Mouse (Mus musculus): ENCODE measurements at regions not wholly inside any gene's neighbourhood (a gene's known extent, or its start where the extent isn't known, plus 50 kb on each side); places are given as distances from the start of the nearest gene placed in this dataset.

GRCm38 (mm10) chr14:66584699-66585098, 575.7 kb upstream of the Gulo start:
- WGBS = 69% methylated on average over 4 of the region's 4 CpGs
- Histone ChIP-seq H3K27me3 (replicated peaks; ENCODE audit: insufficient read depth, low read length) (no peaks in the 10 kb centered on the region), H3K36me3 (ENCODE audit: insufficient read depth, low read length) (no peaks in the 10 kb centered on the region), H3K27ac (ENCODE audit: low read length) (no peak overlapping the region), H3K9ac (replicated peaks; ENCODE audit: low read depth) (no peak overlapping the region), H3K4me2 (replicated peaks; ENCODE audit: low read depth, low read length) (no peak overlapping the region), H3K4me1 (ENCODE audit: insufficient read depth, low read depth, low read length) (no peaks in the 10 kb centered on the region), H3K9me3 (ENCODE audit: low read length) (no peaks in the 10 kb centered on the region), H3K4me3 (ENCODE audit: low read depth, low read length) (no peak overlapping the region)
- no peak for TF ChIP-seq EP300 (IDR thresholded peaks at IDR 0.05)
- TF ChIP-seq CTCF (IDR thresholded peaks at IDR 0.05) = no peak
- no peak for ATAC-seq
- no peak for DNase-seq (ENCODE audit: low spot score)

GRCm38 (mm10) chr14:66579904-66580492, 571.0 kb upstream of the Gulo start:
- 51% methylated on average over 6 of the region's 6 CpGs for WGBS

GRCm38 (mm10) chr14:66566600-66566999, 557.6 kb upstream of the Gulo start:
- TF ChIP-seq EP300 (IDR thresholded peaks at IDR 0.05) (no peak), CTCF (IDR thresholded peaks at IDR 0.05) (no peak)
- no peak for ATAC-seq

More at GRCm38 (mm10) chr14:66579904-66580492, 571.0 kb upstream of the Gulo start:
- Histone ChIP-seq H3K36me3 (ENCODE audit: insufficient read depth, low read length) (no peaks in the 10 kb centered on the region), H3K9ac (replicated peaks; ENCODE audit: low read depth) (no peak overlapping the region), H3K9me3 (ENCODE audit: low read length) (no peaks in the 10 kb centered on the region), H3K4me3 (ENCODE audit: low read depth, low read length) (no peak overlapping the region), H3K4me2 (replicated peaks; ENCODE audit: low read depth, low read length) (no peak overlapping the region), H3K27me3 (replicated peaks; ENCODE audit: insufficient read depth, low read length) (no peaks in the 10 kb centered on the region), H3K27ac (ENCODE audit: low read length) (no peak overlapping the region), H3K4me1 (ENCODE audit: insufficient read depth, low read depth, low read length) (no peaks in the 10 kb centered on the region)
- TF ChIP-seq CTCF (IDR thresholded peaks at IDR 0.05) (no peak), EP300 (IDR thresholded peaks at IDR 0.05) (no peak)
- no peak for ATAC-seq
- DNase-seq (ENCODE audit: low spot score) = no peak

GRCm38 (mm10) chr14:66562744-66563143, 553.7 kb upstream of the Gulo start:
- Histone ChIP-seq H3K9ac (replicated peaks; ENCODE audit: low read depth) (no peak overlapping the region), H3K4me3 (ENCODE audit: low read depth, low read length) (no peak overlapping the region), H3K27me3 (replicated peaks; ENCODE audit: insufficient read depth, low read length) (no peaks in the 10 kb centered on the region), H3K4me2 (replicated peaks; ENCODE audit: low read depth, low read length) (no peak overlapping the region), H3K4me1 (ENCODE audit: insufficient read depth, low read depth, low read length) (no peaks in the 10 kb centered on the region), H3K36me3 (ENCODE audit: insufficient read depth, low read length) (no peaks in the 10 kb centered on the region), H3K27ac (ENCODE audit: low read length) (no peak overlapping the region), H3K9me3 (ENCODE audit: low read length) (no peaks in the 10 kb centered on the region)
- ATAC-seq (no peak), DNase-seq (ENCODE audit: low spot score) (no peak)
- TF ChIP-seq EP300 (IDR thresholded peaks at IDR 0.05) (no peak), CTCF (IDR thresholded peaks at IDR 0.05) (no peak)
- 57% methylated on average over 4 of the region's 4 CpGs for WGBS

More at GRCm38 (mm10) chr14:66566600-66566999, 557.6 kb upstream of the Gulo start:
- H3K4me3 ChIP-seq (ENCODE audit: low read depth, low read length) = no peak overlapping the region
- DNase-seq (ENCODE audit: low spot score) = no peak
- no peaks in the 10 kb centered on the region for H3K36me3 ChIP-seq (ENCODE audit: insufficient read depth, low read length)
- H3K9ac ChIP-seq (replicated peaks; ENCODE audit: low read depth) = no peak overlapping the region
- H3K4me2 ChIP-seq (replicated peaks; ENCODE audit: low read depth, low read length) = no peak overlapping the region
- H3K27me3 ChIP-seq (replicated peaks; ENCODE audit: insufficient read depth, low read length) = no peaks in the 10 kb centered on the region
- H3K4me1 ChIP-seq (ENCODE audit: insufficient read depth, low read depth, low read length) = no peaks in the 10 kb centered on the region
- no peak overlapping the region for H3K27ac ChIP-seq (ENCODE audit: low read length)
- H3K9me3 ChIP-seq (ENCODE audit: low read length) = no peaks in the 10 kb centered on the region
- 72% methylated on average over 10 of the region's 10 CpGs for WGBS

- H3K9me3 ChIP-seq (ENCODE audit: low read length) = no peaks in the 10 kb centered on the region
- WGBS = 72% methylated on average over 3 of the region's 3 CpGs
- no peak for DNase-seq (ENCODE audit: low spot score)
- TF ChIP-seq EP300 (IDR thresholded peaks at IDR 0.05) (no peak), CTCF (IDR thresholded peaks at IDR 0.05) (no peak)
- H3K36me3 ChIP-seq (ENCODE audit: insufficient read depth, low read length) = no peaks in the 10 kb centered on the region
- H3K4me3 ChIP-seq (ENCODE audit: low read depth, low read length) = no peak overlapping the region
- no peak overlapping the region for H3K27ac ChIP-seq (ENCODE audit: low read length)
- no peak overlapping the region for H3K9ac ChIP-seq (replicated peaks; ENCODE audit: low read depth)
- no peak for ATAC-seq
- H3K4me2 ChIP-seq (replicated peaks; ENCODE audit: low read depth, low read length) = no peak overlapping the region
- no peaks in the 10 kb centered on the region for H3K27me3 ChIP-seq (replicated peaks; ENCODE audit: insufficient read depth, low read length)
- no peaks in the 10 kb centered on the region for H3K4me1 ChIP-seq (ENCODE audit: insufficient read depth, low read depth, low read length)
Observed at GRCm38 (mm10) chr14:66561715-66562114, 552.7 kb upstream of the Gulo start.

GRCm38 (mm10) chr14:66561042-66561590, 552.1 kb upstream of the Gulo start:
- Histone ChIP-seq H3K4me2 (replicated peaks; ENCODE audit: low read depth, low read length) (no peak overlapping the region), H3K4me1 (ENCODE audit: insufficient read depth, low read depth, low read length) (no peaks in the 10 kb centered on the region), H3K4me3 (ENCODE audit: low read depth, low read length) (no peak overlapping the region), H3K9me3 (ENCODE audit: low read length) (no peaks in the 10 kb centered on the region), H3K27ac (ENCODE audit: low read length) (no peak overlapping the region), H3K27me3 (replicated peaks; ENCODE audit: insufficient read depth, low read length) (no peaks in the 10 kb centered on the region), H3K9ac (replicated peaks; ENCODE audit: low read depth) (no peak overlapping the region), H3K36me3 (ENCODE audit: insufficient read depth, low read length) (no peaks in the 10 kb centered on the region)
- no peak for TF ChIP-seq EP300 (IDR thresholded peaks at IDR 0.05)
- no peak for TF ChIP-seq CTCF (IDR thresholded peaks at IDR 0.05)
- 77% methylated on average over 5 of the region's 5 CpGs for WGBS
- ATAC-seq = no peak
- DNase-seq (ENCODE audit: low spot score) = no peak
